Mouse (Mus musculus) thymus, postnatal 25 days (tissue): ENCODE data around the gene Homez.

Experiments used
- DNase-seq: peaks from one replicate; pipeline ENCODE4 v3.0.0; 2022

Gene Homez

GRCm38 (mm10) chr14:54866936-54867335 lies 3.8 kb downstream of the Homez start:
- DNase-seq, result peak; percentile 53

- DNase-seq, result no peak
Measured at GRCm38 (mm10) chr14:54866268-54866667, 4.5 kb downstream of the Homez start.

GRCm38 (mm10) chr14:54865626-54866025 lies 5.1 kb downstream of the Homez start:
- DNase-seq, result no peak

GRCm38 (mm10) chr14:54864313-54865036 lies 6.3 kb downstream of the Homez start:
- peak; percentile 13 for DNase-seq

- DNase-seq, result peak; percentile 83
Measured at GRCm38 (mm10) chr14:54863501-54864312, 7.1 kb downstream of the Homez start.

- peak; percentile 68 for DNase-seq
Measured at GRCm38 (mm10) chr14:54860511-54860910, 10.2 kb downstream of the Homez start.

- DNase-seq, result no peak
Measured at GRCm38 (mm10) chr14:54857891-54858290, 12.9 kb downstream of the Homez start.

- no peak for DNase-seq
Measured at GRCm38 (mm10) chr14:54856703-54857102, 14.1 kb downstream of the Homez start.

- DNase-seq, result no peak
Measured at GRCm38 (mm10) chr14:54855726-54856125, 15.0 kb downstream of the Homez start.

- DNase-seq, result no peak
Measured at GRCm38 (mm10) chr14:54843461-54843860, 27.3 kb downstream of the Homez start.

- no peak for DNase-seq
Measured at GRCm38 (mm10) chr14:54823716-54824115, 47.0 kb downstream of the Homez start.

GRCm38 (mm10) chr14:54822301-54822700 lies 48.5 kb downstream of the Homez start:
- DNase-seq, result no peak

- DNase-seq, result peak; percentile 47
Measured at GRCm38 (mm10) chr14:54817791-54818190, 53.0 kb downstream of the Homez start.

GRCm38 (mm10) chr14:54815737-54816136 lies 55.0 kb downstream of the Homez start:
- no peak for DNase-seq

- DNase-seq, result no peak
Measured at GRCm38 (mm10) chr14:54813991-54814390, 56.8 kb downstream of the Homez start, which contains the start of gene Rnf212b. Gene Rnf212b (plus strand): TSS chr14:54814141.

GRCm38 (mm10) chr14:54809668-54810033 lies 61.1 kb downstream of the Homez start:
- no peak for DNase-seq

- DNase-seq, result no peak
Measured at GRCm38 (mm10) chr14:54808718-54809667, 61.8 kb downstream of the Homez start.

- DNase-seq, result no peak
Measured at GRCm38 (mm10) chr14:54806124-54806523, 64.6 kb downstream of the Homez start.
